Mouse (Mus musculus) brain, embryonic 18.5 days (tissue): ENCODE results near the gene Rab3gap2.
"Not testable (repeated sequence)": the region's sequence is repeated elsewhere in the genome, so short reads cannot be mapped to it uniquely, and the experiment has no call there.

Experiments used
- DNase-seq: peaks from one replicate; pipeline ENCODE4 v3.0.0-alpha.2; 2012; ENCODE audit warnings: low read depth, low spot score

The Rab3gap2 gene

DNA sequence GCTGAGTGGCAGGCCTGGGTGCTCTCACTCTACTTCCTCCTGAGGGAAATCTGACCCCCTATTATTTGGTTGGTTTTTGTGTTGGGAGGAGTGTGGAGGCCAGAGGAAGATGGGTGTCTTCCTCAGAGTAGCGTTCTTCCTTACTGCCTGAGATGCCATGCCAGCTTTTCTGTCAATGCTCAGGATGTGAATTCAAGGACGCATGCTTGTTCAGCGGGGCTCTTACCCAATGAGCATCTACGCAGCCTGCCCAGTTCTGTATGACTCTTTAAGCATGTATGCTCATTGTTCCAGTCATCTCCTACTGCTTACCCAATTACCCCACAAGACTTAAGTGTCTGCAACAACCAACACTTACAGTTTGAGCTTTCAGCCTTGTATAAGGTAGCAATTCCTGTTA lies 76.7 kb downstream of the Rab3gap2 start:
- DNase-seq: no peak

DNA sequence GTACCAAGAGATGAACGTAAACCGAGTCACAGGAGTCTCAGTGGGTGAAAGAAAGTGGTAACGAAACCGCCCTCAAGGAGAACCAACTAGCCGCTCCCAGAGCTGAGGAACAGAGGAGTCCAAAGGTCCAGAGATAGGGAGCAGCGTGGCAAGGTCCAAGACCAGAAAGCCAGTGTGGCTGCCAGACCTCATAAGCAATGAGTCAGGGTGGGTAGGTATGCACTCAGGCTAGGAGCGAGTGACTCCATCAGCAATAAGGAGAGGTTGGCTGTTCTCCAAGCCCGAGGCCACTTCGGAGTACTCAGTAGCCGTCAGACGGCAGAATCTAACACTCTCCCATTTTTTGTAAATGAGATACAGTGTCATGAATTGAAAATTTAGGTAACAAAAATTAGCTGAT lies 78.9 kb downstream of the Rab3gap2 start:
- no peak for DNase-seq

DNA sequence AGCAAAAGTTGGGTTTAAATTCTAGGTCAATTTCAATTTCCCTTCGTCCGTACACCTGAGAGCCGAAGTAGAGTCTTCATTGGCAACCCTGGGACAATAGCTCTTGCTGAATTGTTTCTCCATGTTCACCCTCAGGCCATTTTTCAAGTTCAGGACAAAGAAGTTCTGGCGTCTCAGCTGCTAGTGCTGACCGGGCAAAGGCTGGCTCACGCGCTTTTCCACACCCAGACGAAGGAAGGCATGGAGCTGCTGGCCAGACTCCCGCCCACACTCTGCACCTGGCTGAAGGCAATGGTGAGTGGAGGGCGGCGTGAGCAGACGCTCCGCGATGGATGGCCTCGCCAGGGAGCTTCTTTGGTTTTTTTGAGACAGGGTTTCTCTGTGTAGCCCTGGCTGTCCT lies 79.3 kb downstream of the Rab3gap2 start:
- no peak for DNase-seq

- no peak for DNase-seq
These were observed 80.8 kb downstream of the Rab3gap2 start for GRCm38 (mm10) chr1:185284740-185285139.

GRCm38 (mm10) chr1:185285171-185285570 lies 81.3 kb downstream of the Rab3gap2 start:
- DNase-seq: no peak

DNA sequence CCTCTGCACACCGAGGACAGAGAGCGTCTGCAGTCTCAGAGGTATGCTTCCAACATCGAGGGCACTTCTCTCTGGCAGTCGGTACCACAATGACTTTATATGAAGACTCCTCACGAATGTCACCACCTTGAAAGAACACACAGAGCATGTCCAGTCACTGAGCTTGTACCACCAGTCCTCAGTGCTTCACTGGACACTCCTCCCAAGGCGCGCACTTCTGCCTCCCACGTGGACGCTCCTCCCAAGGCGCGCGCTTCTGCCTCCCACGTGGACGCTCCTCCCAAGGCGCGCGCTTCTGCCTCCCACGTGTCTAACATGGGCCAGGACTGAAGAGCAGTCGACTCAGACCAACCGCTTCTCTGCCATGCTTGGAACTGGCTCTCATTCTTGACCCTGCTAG lies 83.1 kb downstream of the Rab3gap2 start:
- no peak for DNase-seq

- no peak for DNase-seq
These were observed 85.3 kb downstream of the Rab3gap2 start for GRCm38 (mm10) chr1:185289231-185289630.

DNA sequence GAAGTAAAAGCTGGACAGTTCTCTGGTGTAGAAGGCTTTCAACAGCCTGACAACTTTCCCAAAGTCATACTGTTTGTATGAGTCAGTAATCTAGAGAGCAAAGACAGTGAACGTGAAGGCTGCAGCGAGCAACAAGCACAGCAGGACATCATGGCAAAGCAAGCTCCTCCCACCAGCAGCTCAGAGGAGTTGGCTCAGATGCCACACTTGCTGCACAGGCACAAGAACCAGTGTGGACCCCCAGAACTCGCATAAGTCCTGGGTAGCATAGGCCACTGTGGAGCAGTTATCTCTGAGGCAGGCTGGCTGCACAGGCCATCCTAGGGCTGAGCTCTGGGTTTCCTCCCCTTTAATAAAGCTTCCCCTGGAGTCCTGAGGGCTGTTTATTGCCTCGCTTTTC lies 87.4 kb downstream of the Rab3gap2 start:
- DNase-seq: no peak

- DNase-seq: no peak
These were observed 88.9 kb downstream of the Rab3gap2 start for GRCm38 (mm10) chr1:185292646-185293360.

DNA sequence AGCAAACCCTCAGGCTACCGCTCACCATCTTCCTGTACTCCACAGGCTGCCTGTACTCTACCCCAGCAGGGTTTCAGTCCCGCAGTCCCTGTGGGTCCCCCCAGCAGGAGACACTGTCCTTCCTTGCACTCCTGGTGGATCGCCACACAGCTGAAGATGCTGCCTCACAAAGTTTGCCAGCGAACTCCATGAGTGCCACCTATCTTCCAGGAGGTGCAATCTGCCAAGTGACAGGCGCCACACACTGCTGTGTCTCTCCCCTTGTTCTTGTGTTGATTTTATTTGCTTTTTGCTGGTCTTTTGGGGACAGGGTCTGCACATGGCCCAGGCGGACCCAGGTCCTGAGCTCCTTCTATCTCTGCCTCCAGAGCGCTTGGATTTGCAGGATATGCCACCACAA lies 92.9 kb downstream of the Rab3gap2 start:
- no peak for DNase-seq

- no peak for DNase-seq
These were observed 94.6 kb downstream of the Rab3gap2 start for GRCm38 (mm10) chr1:185298496-185298895.

- no peak for DNase-seq
These were observed 98.9 kb downstream of the Rab3gap2 start for GRCm38 (mm10) chr1:185302816-185303215.

- no peak for DNase-seq
These were observed 102.9 kb downstream of the Rab3gap2 start for GRCm38 (mm10) chr1:185306836-185307235.

- DNase-seq: no peak
These were observed 103.7 kb downstream of the Rab3gap2 start for GRCm38 (mm10) chr1:185307645-185308044.

- no peak for DNase-seq
These were observed 104.4 kb downstream of the Rab3gap2 start for GRCm38 (mm10) chr1:185308334-185308733.

DNA sequence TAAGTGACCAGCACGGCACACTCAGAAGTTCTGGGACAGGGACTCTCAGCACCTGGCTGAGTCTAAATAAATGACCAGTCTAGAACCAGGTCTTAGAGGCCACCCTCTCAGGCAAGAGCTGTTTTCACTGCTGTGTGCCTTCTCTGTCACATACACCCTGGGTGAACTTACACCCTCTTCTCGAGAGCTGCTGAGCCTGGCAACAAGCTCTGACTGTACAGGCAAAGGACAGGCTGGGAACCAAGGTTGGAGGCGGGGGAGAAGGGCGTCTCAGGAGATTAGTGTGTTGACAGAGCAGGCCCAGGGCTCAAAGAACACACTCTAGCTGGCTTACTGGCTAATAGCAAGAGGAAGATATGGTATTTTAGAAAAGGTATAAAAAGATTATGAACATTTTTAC lies 105.0 kb downstream of the Rab3gap2 start:
- no peak for DNase-seq

GRCm38 (mm10) chr1:185311949-185312348 lies 108.0 kb downstream of the Rab3gap2 start:
- DNase-seq: no peak

DNA sequence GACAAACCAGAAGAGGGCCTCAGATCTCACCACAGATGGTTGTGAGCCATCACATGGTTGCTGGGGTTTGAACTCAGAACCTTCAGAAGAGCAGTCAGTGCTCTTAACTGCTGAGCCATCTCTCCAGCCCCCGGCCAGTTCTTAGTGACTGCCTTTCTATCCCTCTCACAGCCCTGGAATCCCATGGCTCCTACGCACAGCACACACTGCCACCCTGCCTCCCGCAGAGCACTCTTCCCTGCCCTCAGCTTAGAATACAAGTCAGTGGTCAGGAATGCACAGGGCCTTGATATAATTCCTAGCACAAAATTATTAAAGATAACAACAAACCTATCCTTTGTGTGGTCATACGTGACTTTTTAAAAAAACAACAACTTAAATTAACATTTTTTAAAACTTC lies 110.6 kb downstream of the Rab3gap2 start:
- DNase-seq: no peak

- no peak for DNase-seq
These were observed 112.1 kb downstream of the Rab3gap2 start for GRCm38 (mm10) chr1:185315846-185316568.

DNA sequence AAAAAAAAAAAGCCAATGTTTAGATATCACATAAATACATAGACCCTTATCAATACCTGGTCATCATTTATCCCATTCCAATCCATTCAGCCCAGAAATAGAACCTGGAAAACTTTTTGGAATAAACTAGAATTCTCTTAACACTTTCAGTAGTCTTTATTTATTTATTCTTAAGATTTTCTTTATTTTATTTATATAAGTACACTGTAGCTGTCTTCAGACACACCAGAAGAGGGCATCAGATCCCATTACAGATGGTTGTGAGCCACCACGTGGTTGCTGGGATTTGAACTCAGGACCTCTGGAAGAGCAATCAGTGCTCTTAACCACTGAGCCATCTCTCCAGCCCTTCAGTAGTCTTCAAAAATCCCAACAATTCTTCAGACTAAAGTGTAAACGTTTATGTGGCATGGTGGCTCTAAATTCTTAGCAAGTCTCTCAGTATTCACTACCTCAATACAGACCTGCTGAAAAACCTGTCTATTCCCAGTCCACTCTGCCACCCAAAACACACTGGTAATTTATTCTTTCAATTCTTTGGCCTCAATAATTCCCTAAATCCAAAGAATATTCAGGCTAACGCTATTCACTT lies 123.9 kb downstream of the Rab3gap2 start:
- DNase-seq: not testable (repeated sequence)

DNA sequence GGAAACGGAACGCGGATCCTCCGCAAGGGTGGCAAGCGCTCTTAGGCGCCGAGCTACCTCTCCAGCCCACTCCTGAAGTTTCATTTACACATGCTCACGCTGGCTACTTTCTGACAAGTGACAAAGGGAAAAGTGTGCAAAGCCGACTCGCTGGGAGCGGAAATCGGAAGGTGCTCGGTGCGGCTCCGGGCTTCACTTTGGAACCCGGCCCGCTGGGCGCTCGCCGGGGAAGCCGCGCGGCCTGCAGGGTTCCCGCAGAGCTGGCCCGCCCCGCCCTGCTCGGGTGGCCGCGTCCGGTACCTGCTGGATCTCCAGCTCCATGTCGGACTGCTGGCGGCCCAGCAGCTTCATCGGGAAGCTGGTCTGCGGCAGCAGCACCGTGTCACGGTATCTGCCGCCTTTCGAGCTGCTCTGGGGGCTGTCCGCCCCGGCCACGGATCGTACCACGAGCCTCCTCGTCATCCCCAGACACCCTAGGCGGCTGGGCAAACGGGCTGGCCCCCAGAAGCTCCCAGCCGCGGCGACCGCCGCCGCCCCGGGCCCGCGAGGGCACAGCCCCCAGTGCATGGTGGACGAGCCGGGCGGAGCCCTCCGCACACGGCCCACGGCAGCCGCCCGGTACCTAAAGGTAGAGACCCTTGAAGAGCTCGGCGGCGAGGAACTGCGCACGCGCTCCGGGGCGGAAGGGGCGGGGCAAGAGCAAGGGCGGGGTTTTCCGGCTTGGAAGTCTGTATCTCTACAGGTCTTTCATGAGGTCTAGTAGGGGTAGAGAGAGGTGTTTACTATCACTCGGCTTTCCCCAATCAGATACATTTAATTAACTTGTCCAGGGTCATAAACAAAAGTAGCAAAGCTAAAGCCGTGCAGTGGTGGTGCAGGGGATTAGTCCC lies 125.0 kb downstream of the Rab3gap2 start, which contains the start of gene Iars2:
Gene Iars2, minus strand, starts transcription at position 676 of the 890 bp plus-strand sequence.
- DNase-seq: peak; percentile 72

GRCm38 (mm10) chr1:185329851-185330250 lies 125.9 kb downstream of the Rab3gap2 start:
- no peak for DNase-seq
